ENCODE assay signal across 10 mouse cellular contexts in genomic region chr16:3234063-3234462, GRCm38 (mm10).
DNase-seq lines count a peak whose midpoint lies in the region; ATAC-seq and TF ChIP-seq lines count a peak whose summit lies in the region.
"Had no signal": no experiment of that assay in that cellular context is flagged by ENCODE, and none has a peak within 500 bp of the region (broad histone marks: within the 10 kb centered on the region; RNA-seq: fewer than 3 reads in every experiment).

No protein-coding gene starts in this region.

- ATAC-seq in heart, embryonic 12.5 days (ENCODE audit: insufficient number of reproducible peaks, low FRiP score), result peak; percentile 41
- peak; percentile 16; the same call in 1 of the 2 replicates for ATAC-seq in liver, embryonic 15.5 days (ENCODE audit: insufficient read depth)
- peak; percentile 49 for ATAC-seq in stomach, postnatal 0 days (ENCODE audit: low FRiP score, low TSS enrichment)

- no peak for DNase-seq in heart, embryonic 10.5 days (ENCODE audit: low spot score)
- DNase-seq in testis, postnatal 10 days (ENCODE audit: low spot score), result peak; percentile 36
- no peak for DNase-seq in testis, postnatal 14 days (ENCODE audit: low spot score)
- DNase-seq in stomach, postnatal 0 days (ENCODE audit: low spot score), result no peak
- DNase-seq in gastrocnemius, adult 18-20 months (ENCODE audit: low spot score), result no peak
- DNase-seq in urinary bladder, postnatal 36 days (ENCODE audit: low spot score in 2 of 2), result no peak
- DNase-seq: cerebellum, postnatal 36 days; gastrocnemius, postnatal 14 days had no signal

- no peak overlapping the region for H3K4me2 ChIP-seq in heart, embryonic 12.5 days
- no peak overlapping the region for H3K4me2 ChIP-seq in liver, embryonic 15.5 days
- H3K4me2 ChIP-seq in stomach, postnatal 0 days (replicated peaks; ENCODE audit: low read depth), result no peak overlapping the region

- no peaks in the 10 kb centered on the region for H3K4me1 ChIP-seq in heart, embryonic 12.5 days (replicated peaks)
- no peaks in the 10 kb centered on the region for H3K4me1 ChIP-seq in heart, embryonic 10.5 days
- H3K4me1 ChIP-seq in liver, embryonic 15.5 days (replicated peaks), result no peaks in the 10 kb centered on the region
- no peaks in the 10 kb centered on the region for H3K4me1 ChIP-seq in stomach, postnatal 0 days (replicated peaks; ENCODE audit: control insufficient read depth, insufficient read depth)

- no peak overlapping the region for H3K4me3 ChIP-seq in heart, embryonic 12.5 days
- H3K4me3 ChIP-seq in heart, embryonic 10.5 days, result no peak overlapping the region
- H3K4me3 ChIP-seq in liver, embryonic 15.5 days (replicated peaks), result no peak overlapping the region
- no peak overlapping the region for H3K4me3 ChIP-seq in stomach, postnatal 0 days (ENCODE audit: low read depth, low read length)

- peaks cover 76% of the 10 kb centered on the region for H3K9me3 ChIP-seq in heart, embryonic 12.5 days (replicated peaks)
- H3K9me3 ChIP-seq in heart, embryonic 10.5 days, result peaks cover 74% of the 10 kb centered on the region
- H3K9me3 ChIP-seq in liver, embryonic 15.5 days (replicated peaks), result peaks cover 29% of the 10 kb centered on the region; the same call in 1 of the 2 replicates
- H3K9me3 ChIP-seq in stomach, postnatal 0 days (ENCODE audit: control insufficient read depth, low read length), result peaks cover 42% of the 10 kb centered on the region

- H3K27me3 ChIP-seq in heart, embryonic 12.5 days (replicated peaks), result no peaks in the 10 kb centered on the region
- H3K27me3 ChIP-seq in heart, embryonic 10.5 days (ENCODE audit: insufficient read depth, poor library complexity, severe bottlenecking), result no peaks in the 10 kb centered on the region
- no peaks in the 10 kb centered on the region for H3K27me3 ChIP-seq in liver, embryonic 15.5 days
- no peaks in the 10 kb centered on the region for H3K27me3 ChIP-seq in stomach, postnatal 0 days (ENCODE audit: control insufficient read depth, insufficient read depth, low read length)

- H3K36me3 ChIP-seq in heart, embryonic 12.5 days, result no peaks in the 10 kb centered on the region
- H3K36me3 ChIP-seq in heart, embryonic 10.5 days, result no peaks in the 10 kb centered on the region
- no peaks in the 10 kb centered on the region for H3K36me3 ChIP-seq in liver, embryonic 15.5 days (replicated peaks)
- H3K36me3 ChIP-seq in stomach, postnatal 0 days (ENCODE audit: control insufficient read depth, insufficient read depth, low read length), result 0 out of 2 replicates have a peak, but pooled peaks cover 2% of the 10 kb centered on the region

- no peak for TF ChIP-seq CTCF in stomach, postnatal 0 days (IDR thresholded peaks at IDR 0.05; ENCODE audit: low read depth)

- 44% methylated on average over 2 of the region's 2 CpGs for WGBS in heart, embryonic 12.5 days
- WGBS in heart, embryonic 10.5 days, result 50% methylated on average over 2 of the region's 2 CpGs
- 38% methylated on average over 2 of the region's 2 CpGs for whole genome bisulfite sequencing in liver, embryonic 15.5 days (ENCODE audit: insufficient replicate concordance)
- WGBS in stomach, postnatal 0 days, result 45% methylated on average over 2 of the region's 2 CpGs

- H3K27ac ChIP-seq in heart, embryonic 12.5 days (ENCODE audit: poor library complexity, severe bottlenecking), result no peak overlapping the region
- no peak overlapping the region for H3K27ac ChIP-seq in heart, embryonic 10.5 days
- H3K27ac ChIP-seq in liver, embryonic 15.5 days (replicated peaks), result no peak overlapping the region
- H3K27ac ChIP-seq in stomach, postnatal 0 days (replicated peaks), result no peak overlapping the region

- H3K9ac ChIP-seq in heart, embryonic 12.5 days, result no peak overlapping the region
- H3K9ac ChIP-seq in liver, embryonic 15.5 days, result no peak overlapping the region
- H3K9ac ChIP-seq in stomach, postnatal 0 days (ENCODE audit: low read length), result no peak overlapping the region

- no peak for TF ChIP-seq EP300 in stomach, postnatal 0 days (optimal IDR thresholded peaks at IDR 0.05)
